Mouse (Mus musculus) spleen, adult 2 months (tissue): ENCODE data around the gene Tsen54.

ENCODE experiments used
- CTCF ChIP-seq: fragments of 200-500 bp; IDR thresholded peaks from 2 replicates; pipeline ENCODE4 v1.5.1; 2011; ENCODE audit warnings: mild to moderate bottlenecking, inconsistent platforms; ENCODE audit not compliant: insufficient read depth, insufficient read length, insufficient replicate concordance; ENCODE audit errors: extremely low read depth
- POLR2A ChIP-seq: fragments of 200-500 bp; IDR thresholded peaks from 2 replicates; pipeline ENCODE4 v1.6.1; 2011; ENCODE audit warnings: low read depth, low read length, inconsistent platforms

GRCm38 (mm10) chr11:115812533-115813420 lies 1.7 kb upstream of the Tsen54 start:
- TF ChIP-seq POLR2A (no peak), CTCF (no peak)
